Mouse (Mus musculus) R1 (cell line): ENCODE results near the gene Gipc1.

Experiments used
- DNase-seq: peaks from one replicate; pipeline ENCODE4 v3.0.0-alpha.2; 2018; ENCODE audit warnings: low read depth, low spot score

Gene Gipc1

GRCm38 (mm10) chr8:83652030-83652743, at the start of gene Gipc1:
Gene Gipc1, plus strand, starts transcription at chr8:83652677.
- peak; percentile 99 for DNase-seq

DNA sequence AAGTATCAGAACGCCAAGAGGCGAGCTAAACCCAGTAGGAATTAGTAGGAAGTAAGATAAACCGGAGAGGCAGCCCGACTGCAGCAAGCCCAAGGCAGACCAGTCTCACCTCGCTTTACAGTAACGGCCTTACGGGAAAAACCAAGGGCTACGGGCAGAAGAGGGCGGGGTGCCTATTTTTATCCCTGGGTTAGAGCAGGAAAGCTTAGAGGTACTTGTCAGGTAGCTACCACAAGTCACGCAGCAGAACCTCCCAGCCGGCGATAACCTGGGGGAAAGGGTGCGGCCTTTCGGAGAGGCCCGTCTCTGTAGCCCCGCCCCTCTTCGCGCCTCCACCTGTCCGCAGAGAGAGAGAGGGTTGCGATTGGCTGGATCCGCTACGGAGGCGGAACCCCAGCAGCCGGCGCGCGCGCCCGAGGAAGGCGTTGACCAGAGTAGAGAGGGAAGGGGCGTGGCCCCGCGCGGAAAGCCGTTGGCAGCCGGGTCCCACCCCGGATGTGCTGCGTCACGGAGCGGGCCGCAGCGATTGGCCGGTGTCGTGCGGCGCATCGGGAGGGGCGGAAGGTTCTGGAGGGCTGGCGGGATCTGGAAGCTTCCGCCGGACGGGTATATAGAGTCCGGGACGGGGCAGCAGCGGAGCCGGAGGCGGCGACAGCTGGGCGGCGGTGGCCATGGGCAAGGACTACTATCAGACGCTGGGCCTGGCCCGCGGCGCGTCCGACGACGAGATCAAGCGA, 44.6 kb upstream of the Gipc1 start, which contains the start of the genes Tecr and Dnajb1:
Tecr (minus strand) TSS at position 311 of the 737 bp plus-strand sequence.
Dnajb1 (plus strand) TSS at position 533 of the 737 bp plus-strand sequence.
- peak; percentile 99 for DNase-seq

- peak; percentile 88 for DNase-seq
Observed at GRCm38 (mm10) chr8:83608398-83608829, 44.1 kb upstream of the Gipc1 start.

GRCm38 (mm10) chr8:83609086-83609485, 43.4 kb upstream of the Gipc1 start:
- no peak for DNase-seq

GRCm38 (mm10) chr8:83609547-83610180, 42.8 kb upstream of the Gipc1 start:
- DNase-seq, result no peak

GRCm38 (mm10) chr8:83611921-83612320, 40.6 kb upstream of the Gipc1 start:
- no peak for DNase-seq

DNA sequence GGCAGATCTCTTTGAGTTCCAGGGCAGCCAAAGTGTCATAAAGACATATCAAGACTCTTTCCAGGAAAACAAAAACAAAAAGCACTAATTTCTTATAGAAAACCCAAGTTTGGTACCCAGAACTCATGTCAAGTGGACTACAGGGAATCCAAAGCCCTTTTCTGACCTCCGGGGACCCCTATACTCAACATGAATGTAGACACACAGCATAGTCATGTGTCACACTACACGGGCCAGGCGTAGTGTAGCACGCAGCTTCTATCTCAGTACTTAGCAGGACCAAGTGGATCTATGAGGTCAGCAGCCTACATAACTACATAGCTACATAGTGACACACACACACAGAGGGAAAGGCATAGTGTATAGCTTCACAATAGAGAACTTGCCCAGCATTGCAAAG, 38.8 kb upstream of the Gipc1 start:
- no peak for DNase-seq

- DNase-seq, result no peak
Observed at GRCm38 (mm10) chr8:83616625-83617024, 35.9 kb upstream of the Gipc1 start.

DNA sequence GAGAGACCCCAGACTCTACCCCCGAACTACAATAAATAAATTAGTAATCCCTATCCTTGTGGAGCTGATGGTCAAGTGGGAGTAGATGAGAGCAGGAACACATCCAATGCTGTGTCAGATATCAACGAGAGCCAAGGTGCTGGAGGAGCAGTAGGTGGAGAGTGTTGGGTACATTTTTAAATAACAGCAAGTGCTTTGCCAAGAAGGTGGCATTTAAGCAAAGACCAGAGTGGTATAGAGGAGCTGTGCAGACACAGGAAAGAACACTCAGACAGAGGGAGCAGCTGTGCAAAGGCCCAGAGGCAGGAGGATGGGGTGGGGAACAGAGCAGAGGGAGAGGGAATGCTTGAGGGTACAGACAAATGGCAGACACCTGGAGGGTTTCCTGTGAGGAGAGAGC, 35.4 kb upstream of the Gipc1 start:
- no peak for DNase-seq

- peak; percentile 81 for DNase-seq
Observed at GRCm38 (mm10) chr8:83618566-83618965, 33.9 kb upstream of the Gipc1 start.

DNA sequence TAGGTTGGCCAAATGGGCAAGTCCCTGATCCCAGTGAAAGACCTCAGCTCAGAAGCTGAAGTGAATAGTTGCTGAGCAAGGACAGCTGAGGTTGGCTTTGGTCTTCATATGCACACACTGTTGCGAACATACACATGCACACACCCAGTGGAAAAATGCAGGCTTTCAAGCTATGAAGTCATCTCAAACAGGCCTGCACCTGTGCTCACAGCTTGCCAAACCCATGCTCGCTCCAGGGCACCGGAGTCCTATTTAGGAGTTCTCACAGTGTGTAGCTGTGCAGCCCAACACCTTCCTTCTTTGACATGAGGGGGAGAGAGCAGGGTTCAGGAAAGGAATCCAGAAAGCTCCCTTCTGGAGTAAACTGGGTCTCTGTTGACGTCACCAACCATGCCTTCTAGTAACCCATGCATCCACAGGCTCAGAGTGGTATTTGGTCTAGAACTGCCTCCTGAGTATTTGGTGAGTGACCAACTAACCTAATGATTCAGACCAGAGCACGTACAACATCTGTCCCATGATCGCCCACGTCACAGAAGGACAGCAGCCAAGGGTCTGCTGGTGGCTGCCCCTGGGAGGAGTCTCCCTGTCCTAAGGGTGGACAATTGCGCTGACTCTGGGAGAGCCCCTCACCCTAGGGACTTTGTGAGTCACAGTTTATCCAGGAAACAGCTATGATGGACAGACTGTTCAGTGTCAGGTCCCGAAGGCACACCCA, 32.8 kb upstream of the Gipc1 start:
- no peak for DNase-seq

GRCm38 (mm10) chr8:83621691-83622388, 30.6 kb upstream of the Gipc1 start:
- DNase-seq, result no peak

GRCm38 (mm10) chr8:83622389-83622989, 30.0 kb upstream of the Gipc1 start:
- peak; percentile 84 for DNase-seq

DNA sequence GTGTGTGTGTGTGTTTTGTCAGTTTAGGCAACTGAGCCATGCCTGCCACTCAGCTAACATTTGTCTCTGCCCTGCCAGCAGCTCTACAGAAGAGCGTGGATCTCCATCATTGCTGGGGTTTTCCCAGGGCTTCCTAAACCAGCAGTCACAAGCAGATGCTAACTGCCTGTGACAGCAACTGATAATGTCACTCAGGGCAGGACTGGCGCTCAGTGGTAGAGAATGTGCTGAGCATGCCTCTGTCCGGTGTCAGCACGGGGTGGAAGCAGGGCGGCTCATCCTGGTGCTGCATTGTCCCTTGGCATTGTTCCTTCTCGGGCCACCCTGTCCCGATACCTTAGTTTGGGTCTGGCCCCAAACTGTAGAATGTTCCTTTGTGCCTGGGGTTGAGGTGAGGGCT, 28.9 kb upstream of the Gipc1 start:
- DNase-seq, result no peak

GRCm38 (mm10) chr8:83624739-83625138, 27.7 kb upstream of the Gipc1 start:
- DNase-seq, result no peak

GRCm38 (mm10) chr8:83625676-83626299, 26.7 kb upstream of the Gipc1 start:
- no peak for DNase-seq

DNA sequence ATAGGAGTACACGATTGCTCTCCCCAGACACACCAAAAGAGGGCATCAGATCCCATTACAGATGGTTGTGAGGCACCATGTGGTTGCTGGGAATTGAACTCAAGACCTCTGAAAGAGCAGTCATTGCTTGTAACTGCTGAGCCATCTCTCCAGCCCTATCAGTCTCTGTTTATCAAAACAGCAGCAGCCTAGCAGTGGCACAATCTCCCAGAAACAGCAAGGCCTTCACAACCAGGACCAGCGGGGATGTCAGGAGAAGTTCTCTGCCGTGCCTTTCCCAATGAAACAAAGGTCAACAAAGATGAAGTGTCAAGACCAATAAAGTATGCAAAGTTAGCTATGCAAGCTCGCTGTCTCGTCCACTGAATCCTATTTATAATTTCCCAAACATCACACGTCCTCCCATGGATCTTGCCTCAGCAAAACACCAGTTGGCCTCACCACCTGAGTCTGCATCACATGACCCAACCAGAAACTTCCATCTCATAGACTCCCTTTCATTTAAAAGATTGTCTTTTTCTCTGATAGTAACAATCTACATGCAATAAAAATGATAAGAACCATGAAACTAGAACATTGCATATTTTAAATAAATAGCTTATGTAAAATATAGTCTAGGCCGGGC, 20.3 kb upstream of the Gipc1 start:
- no peak for DNase-seq

- DNase-seq, result no peak
Observed at GRCm38 (mm10) chr8:83638856-83639255, 13.6 kb upstream of the Gipc1 start.

- no peak for DNase-seq
Observed at GRCm38 (mm10) chr8:83639649-83640048, 12.8 kb upstream of the Gipc1 start.

DNA sequence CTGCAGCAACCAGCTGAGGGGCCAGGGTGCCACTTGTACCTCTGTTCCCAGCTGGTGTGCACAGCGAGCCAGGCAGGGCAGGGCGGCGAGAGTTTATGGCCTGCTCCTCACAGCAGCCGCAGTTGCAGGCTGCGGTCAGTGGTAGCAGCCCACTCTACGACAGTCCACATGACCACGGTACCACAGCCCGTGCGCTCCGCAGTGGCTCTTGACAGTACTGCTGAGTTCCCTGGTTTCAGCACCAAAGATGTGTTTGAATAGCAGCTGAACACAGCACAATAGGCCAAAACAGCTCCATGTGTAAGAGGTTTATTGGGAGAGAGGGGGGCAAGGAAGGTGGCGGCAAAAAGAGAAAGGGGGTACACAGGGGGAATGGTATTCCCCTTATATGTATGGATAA, 5.0 kb upstream of the Gipc1 start:
- peak; percentile 57 for DNase-seq
